Mouse (Mus musculus): Measurements from ENCODE around the gene Gins2. TPM values are rescaled to one million over a fixed set of nuclear protein-coding genes. Genes with fewer than 3 reads are reported as not detected.

Gins2 gene
- total RNA-seq, 2 experiments from 2014 or later, result 3.5 to 4.2 TPM

DNA sequence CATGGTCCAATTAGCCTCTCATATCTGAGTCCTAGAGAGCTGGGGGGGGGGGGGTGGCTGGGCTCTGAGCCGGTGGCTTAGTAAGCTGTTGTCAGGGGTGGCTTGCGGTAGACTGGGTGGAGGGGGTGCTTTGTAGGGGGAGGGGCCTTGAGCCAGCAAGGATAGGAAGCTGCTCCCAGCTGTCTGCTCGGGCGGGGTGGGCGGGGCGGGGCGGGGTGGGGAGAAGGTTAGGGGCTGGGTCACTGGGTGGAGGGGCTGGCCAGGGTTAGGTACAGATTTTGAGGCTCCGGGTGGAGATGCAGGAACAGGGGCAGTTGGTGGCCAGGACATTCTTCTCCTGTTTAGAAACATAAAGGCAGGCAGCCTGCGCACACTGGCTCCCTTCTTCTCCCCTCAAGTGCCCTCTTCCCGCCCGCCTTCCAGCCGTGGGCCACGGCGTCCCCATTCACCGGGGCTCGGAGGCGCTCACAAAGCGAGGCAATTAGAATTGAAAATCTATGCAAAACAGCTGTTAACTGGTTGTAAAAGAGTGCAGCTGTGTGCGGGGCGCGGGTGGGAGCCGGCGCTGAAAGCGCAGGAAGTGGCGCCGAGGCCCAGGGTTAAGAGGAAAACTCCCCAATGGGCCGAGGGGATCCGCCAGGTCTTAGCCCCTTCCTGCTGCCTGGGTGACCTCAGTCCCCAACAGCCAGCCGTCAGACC, 56.4 kb downstream of the Gins2 start:
- DNase-seq (ENCODE audit: low spot score in 2 of 2), result no peak

DNA sequence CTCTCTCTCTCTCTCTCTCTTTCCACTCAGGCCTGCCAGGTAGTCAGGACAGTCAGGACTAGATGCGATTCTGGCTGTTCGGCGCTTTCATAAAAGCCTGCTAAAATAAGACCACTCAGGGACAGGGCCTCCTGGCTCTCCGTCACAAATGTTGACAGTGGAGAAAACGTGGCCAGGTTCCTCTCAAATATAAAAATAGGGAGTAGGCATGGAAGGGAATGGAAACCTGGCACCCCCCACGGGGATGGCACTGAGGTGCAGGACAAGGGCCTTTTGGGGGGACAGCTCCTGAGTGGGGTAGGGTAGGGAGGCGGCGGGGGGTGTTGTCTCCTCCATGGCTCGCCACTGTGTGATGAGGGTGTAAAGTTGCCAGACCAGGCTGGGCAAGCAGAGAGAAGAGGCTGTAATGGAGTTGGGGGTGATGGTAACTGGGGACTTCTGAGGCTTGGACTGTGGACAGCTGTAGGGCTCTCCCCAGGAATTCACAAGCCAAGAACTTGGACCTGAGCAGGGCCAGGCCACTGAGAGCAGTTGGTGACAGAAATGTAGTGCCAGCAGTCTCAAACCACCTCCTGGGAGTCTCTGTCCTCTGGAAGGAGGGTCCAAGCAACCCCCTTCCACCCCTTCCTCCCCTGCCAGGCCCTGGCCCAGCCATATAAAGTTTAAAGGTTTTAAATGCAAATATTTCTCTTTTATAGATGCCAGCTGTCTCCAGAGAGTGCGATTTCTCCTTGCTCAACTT, 57.2 kb downstream of the Gins2 start:
- no peak for DNase-seq (ENCODE audit: low spot score in 2 of 2)

DNA sequence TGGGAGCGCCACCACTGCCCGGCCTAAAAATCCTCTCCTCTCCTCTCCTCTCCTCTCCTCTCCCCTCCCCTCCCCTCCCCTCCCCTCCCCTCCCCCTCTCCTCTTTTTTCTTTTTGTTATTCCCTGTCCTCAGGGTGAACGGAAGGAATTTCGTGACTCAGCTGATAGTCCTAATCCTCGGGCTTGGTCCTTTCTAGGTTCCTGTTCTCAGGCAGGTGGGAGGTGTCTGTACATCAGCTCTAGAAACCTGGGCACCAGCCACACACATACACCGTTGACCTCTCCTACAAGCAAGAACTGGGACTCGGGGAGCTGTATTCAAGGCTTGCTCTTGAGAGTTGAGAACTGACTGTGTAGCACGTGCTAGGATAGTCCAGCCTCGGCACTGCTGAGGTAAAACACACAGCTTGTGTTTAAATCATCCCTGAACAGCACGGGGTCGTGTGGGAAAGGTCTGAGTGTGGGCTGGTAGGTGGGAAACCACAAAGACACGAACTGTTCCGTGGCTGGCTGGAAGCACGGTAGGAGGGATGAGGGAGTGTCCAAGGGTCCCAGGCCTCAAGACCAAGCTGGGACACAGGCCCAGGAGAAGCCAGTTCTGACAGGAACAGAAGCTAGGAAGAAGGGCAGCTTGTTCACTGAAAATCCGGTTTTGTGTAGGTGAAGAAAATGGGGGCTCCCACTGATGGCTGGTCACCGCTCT, 58.0 kb downstream of the Gins2 start:
- no peak for DNase-seq (ENCODE audit: low spot score in 2 of 2)

DNA sequence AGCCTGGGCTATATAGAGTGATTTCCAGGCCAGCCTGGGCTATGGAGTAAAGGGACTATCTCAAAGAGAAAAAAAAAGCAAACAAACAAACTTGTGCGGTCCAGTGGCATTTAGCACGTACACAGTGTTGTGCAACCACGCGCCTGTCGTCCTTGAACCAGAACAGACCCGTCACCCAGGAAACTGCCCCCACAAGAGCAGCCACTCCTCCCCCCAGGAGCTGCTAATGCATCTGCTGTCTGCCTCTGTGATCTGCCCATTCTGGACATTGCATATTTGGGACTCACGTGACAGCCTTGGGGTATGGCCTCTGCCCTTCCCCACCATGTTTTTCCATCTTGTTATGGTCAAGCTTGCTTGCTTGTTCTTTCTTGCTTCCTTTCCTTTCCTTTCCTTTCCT, 59.9 kb downstream of the Gins2 start:
- DNase-seq (ENCODE audit: low spot score in 2 of 2), result no peak

Small RNAs within 50 kb of the gene (microRNA-seq; reads per million reads assigned to microRNA genes)
- 2.5 to 2.7 reads per million in 2 experiments for gene Mir7687

Other genes starting within 250 kb of the Gins2 start
- gene 1190005I06Rik, start 58.3 kb upstream of the Gins2 start, total RNA-seq (2021), result 10 to 100 TPM; 17.4 to 17.6 TPM
- gene Gm27021, start 78.8 kb upstream of the Gins2 start, total RNA-seq (2021), result 1 to 10 TPM; 1.4 to 2.0 TPM
- gene Cox4i1, start 78.9 kb upstream of the Gins2 start, total RNA-seq (2021), result 1,000 to 10,000 TPM; 1,117 to 1,130 TPM
- 10 to 100 TPM; 74.7 to 96.9 TPM for gene Emc8, start 79.3 kb upstream of the Gins2 start, total RNA-seq (2021)
- gene Irf8, start 147.1 kb upstream of the Gins2 start, total RNA-seq (2021), result 1 to 10 TPM; 3.7 to 4.6 TPM